ENCODE assay signal across 11 mouse cellular contexts in genomic region chr12:52638461-52638860, GRCm38 (mm10).
A peak's percentile ranks its signal among the peaks of the same experiment; 100 is the strongest.
DNase-seq lines count a peak whose midpoint lies in the region; ATAC-seq and TF ChIP-seq lines count a peak whose summit lies in the region.
"Had no signal": no experiment of that assay in that cellular context is flagged by ENCODE, and none has a peak within 500 bp of the region (broad histone marks: within the 10 kb centered on the region; RNA-seq: fewer than 3 reads in every experiment).

No protein-coding gene starts in this region.

- no peaks in the 10 kb centered on the region for H3K9me3 ChIP-seq in heart, embryonic 10.5 days
- H3K9me3 ChIP-seq in liver, embryonic 11.5 days (ENCODE audit: control insufficient read depth, low read length): no peaks in the 10 kb centered on the region
- no peaks in the 10 kb centered on the region for H3K9me3 ChIP-seq in stomach, embryonic 14.5 days (ENCODE audit: control insufficient read depth, low read depth, low read length)
- H3K9me3 ChIP-seq: forebrain, embryonic 13.5 days; neural tube, embryonic 15.5 days had no signal

- H3K4me1 ChIP-seq in heart, embryonic 10.5 days: peaks cover 5% of the 10 kb centered on the region
- H3K4me1 ChIP-seq in liver, embryonic 11.5 days (replicated peaks; ENCODE audit: control insufficient read depth, insufficient read depth, low read length): peaks cover 7% of the 10 kb centered on the region; the same call in 1 of the 2 replicates
- peaks cover 21% of the 10 kb centered on the region for H3K4me1 ChIP-seq in embryonic fibroblast, embryonic 13.5 days (ENCODE audit: control insufficient read depth, insufficient read depth, low read length)
- H3K4me1 ChIP-seq in stomach, embryonic 14.5 days (ENCODE audit: control insufficient read depth, insufficient read depth, low read length): peaks cover 10% of the 10 kb centered on the region
- H3K4me1 ChIP-seq: forebrain, embryonic 13.5 days had no signal

- no peak for TF ChIP-seq CTCF in embryonic fibroblast, embryonic 13.5 days (IDR thresholded peaks at IDR 0.05; ENCODE audit: borderline replicate concordance, insufficient read depth, low read length)

- 0 out of 2 replicates have a peak overlapping the region, but pooled peaks have one; percentile 5 for H3K4me3 ChIP-seq in heart, embryonic 10.5 days
- no peak overlapping the region for H3K4me3 ChIP-seq in liver, embryonic 11.5 days (ENCODE audit: low read depth, low read length)
- H3K4me3 ChIP-seq in embryonic fibroblast, embryonic 13.5 days (ENCODE audit: insufficient read depth, low read length): no peak overlapping the region
- H3K4me3 ChIP-seq in stomach, embryonic 14.5 days (ENCODE audit: low read depth, low read length): no peak overlapping the region
- H3K4me3 ChIP-seq: forebrain, embryonic 13.5 days; heart, adult 2 months; neural tube, embryonic 15.5 days had no signal

- H3K36me3 ChIP-seq in heart, embryonic 10.5 days: no peaks in the 10 kb centered on the region
- no peaks in the 10 kb centered on the region for H3K36me3 ChIP-seq in liver, embryonic 11.5 days (ENCODE audit: control insufficient read depth, insufficient read depth, low read length)
- H3K36me3 ChIP-seq in stomach, embryonic 14.5 days (ENCODE audit: control insufficient read depth, insufficient read depth, low read length): no peaks in the 10 kb centered on the region
- H3K36me3 ChIP-seq: neural tube, embryonic 15.5 days had no signal

- H3K27me3 ChIP-seq in heart, embryonic 10.5 days (ENCODE audit: insufficient read depth, poor library complexity, severe bottlenecking): no peaks in the 10 kb centered on the region
- no peaks in the 10 kb centered on the region for H3K27me3 ChIP-seq in liver, embryonic 11.5 days (replicated peaks; ENCODE audit: control insufficient read depth, insufficient read depth, low read length)
- H3K27me3 ChIP-seq in stomach, embryonic 14.5 days (ENCODE audit: control insufficient read depth, insufficient read depth, low read length): no peaks in the 10 kb centered on the region
- H3K27me3 ChIP-seq: forebrain, embryonic 13.5 days; neural tube, embryonic 15.5 days had no signal

- no peak overlapping the region for H3K9ac ChIP-seq in liver, embryonic 11.5 days (ENCODE audit: low read depth, low read length)
- H3K9ac ChIP-seq in stomach, embryonic 14.5 days (replicated peaks; ENCODE audit: low read depth, low read length): no peak overlapping the region
- H3K9ac ChIP-seq: forebrain, embryonic 13.5 days; neural tube, embryonic 15.5 days had no signal

- no peak for ATAC-seq in liver, embryonic 11.5 days (replicated peaks; ENCODE audit: low FRiP score)
- peak; percentile 23; the same call in 1 of the 2 replicates for ATAC-seq in stomach, embryonic 14.5 days (ENCODE audit: insufficient number of reproducible peaks, insufficient read depth, low FRiP score, low read depth)

- H3K27ac ChIP-seq in heart, embryonic 10.5 days: no peak overlapping the region
- H3K27ac ChIP-seq in liver, embryonic 11.5 days (ENCODE audit: low read depth, low read length): no peak overlapping the region
- peak overlapping the region; percentile 79 for H3K27ac ChIP-seq in embryonic fibroblast, embryonic 13.5 days (ENCODE audit: insufficient read depth, low read length)
- H3K27ac ChIP-seq in stomach, embryonic 14.5 days (ENCODE audit: low read length): peak overlapping the region; percentile 58; the same call in 1 of the 2 replicates
- H3K27ac ChIP-seq: forebrain, embryonic 13.5 days; heart, adult 2 months; neural tube, embryonic 15.5 days had no signal

- no peak overlapping the region for H3K4me2 ChIP-seq in liver, embryonic 11.5 days
- no peak overlapping the region for H3K4me2 ChIP-seq in stomach, embryonic 14.5 days (replicated peaks; ENCODE audit: low read depth, low read length)
- H3K4me2 ChIP-seq: forebrain, embryonic 13.5 days; neural tube, embryonic 15.5 days had no signal

- 27% methylated on average over 11 of the region's 11 CpGs for WGBS in heart, embryonic 10.5 days
- WGBS in liver, embryonic 11.5 days: 39% methylated on average over 11 of the region's 11 CpGs
- WGBS in stomach, embryonic 14.5 days: 29% methylated on average over 11 of the region's 11 CpGs

- DNase-seq in heart, embryonic 10.5 days (ENCODE audit: low spot score): no peak
- DNase-seq in heart, adult 8-10 months (ENCODE audit: low spot score): no peak
- DNase-seq in liver: peak; percentile 6
- DNase-seq in liver, embryonic 11.5 days (ENCODE audit: low spot score): no peak
- DNase-seq in layer of hippocampus, adult 18-20 months (ENCODE audit: low spot score in 2 of 2): no peak
- no peak for DNase-seq in gastrocnemius, postnatal 10 days

- TF ChIP-seq POLR2A in embryonic fibroblast, embryonic 13.5 days (IDR thresholded peaks at IDR 0.05; ENCODE audit: low read depth, low read length): no peak

Comparison
In these comparisons a context has a peak if more than half of its experiments do, and no peak if none do; other contexts are left out.
1. H3K27ac ChIP-seq: peak in embryonic fibroblast, embryonic 13.5 days (single experiment) and stomach, embryonic 14.5 days (single experiment); none in heart, embryonic 10.5 days (single experiment) and liver, embryonic 11.5 days (single experiment).